Mouse (Mus musculus) colon, adult 2 months (tissue): Measurements from ENCODE around the gene Fam47c. TPM values are rescaled to one million over a fixed set of nuclear protein-coding genes. Genes with fewer than 3 reads are reported as not detected.

ENCODE experiments used
- polyA plus RNA-seq: library from polyadenylated mRNA; depleted of rRNA; stranded (reverse); fragments of >200 nt; gene quantifications from 2 replicates; pipeline ENCODE4 v1.2.3, GENCODE M21; 2012; rRNA removed

Fam47c gene
- not detected in 2 replicates for polyA plus RNA-seq

DNA sequence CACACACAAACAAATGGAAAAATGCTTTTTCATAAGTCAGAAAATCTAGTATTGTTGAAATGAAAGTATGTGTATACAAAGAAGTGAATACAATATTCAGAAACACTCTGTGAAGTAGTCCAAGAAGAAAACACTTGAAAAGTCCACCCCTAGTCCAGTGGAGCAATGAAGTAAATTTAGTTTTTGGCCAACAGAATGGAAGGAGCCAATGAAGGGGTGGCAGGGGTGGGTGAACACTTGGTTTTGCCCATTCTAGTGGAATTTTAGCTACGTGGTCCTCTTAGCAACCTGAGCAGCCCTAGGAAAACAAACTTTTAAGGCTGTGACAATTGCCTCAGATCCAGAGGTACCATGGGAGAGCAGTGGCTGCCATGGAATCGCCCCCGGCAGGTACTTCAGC lies at the start of gene Fam47c:
TSS of gene Fam47c (plus strand) at position 301 of the 400 bp plus-strand sequence.

Other genes starting within 250 kb of the Fam47c start
- gene Prrg1, start 153.9 kb upstream of the Fam47c start, polyA plus RNA-seq: 0.35 and 0.52 TPM in 2 replicates